Mouse (Mus musculus) kidney, adult 9 months (tissue): ENCODE results near the gene Mrm2.

ENCODE experiments used
- DNase-seq: peaks from one replicate; pipeline ENCODE4 v3.0.0; 2022

Mrm2 gene

DNA sequence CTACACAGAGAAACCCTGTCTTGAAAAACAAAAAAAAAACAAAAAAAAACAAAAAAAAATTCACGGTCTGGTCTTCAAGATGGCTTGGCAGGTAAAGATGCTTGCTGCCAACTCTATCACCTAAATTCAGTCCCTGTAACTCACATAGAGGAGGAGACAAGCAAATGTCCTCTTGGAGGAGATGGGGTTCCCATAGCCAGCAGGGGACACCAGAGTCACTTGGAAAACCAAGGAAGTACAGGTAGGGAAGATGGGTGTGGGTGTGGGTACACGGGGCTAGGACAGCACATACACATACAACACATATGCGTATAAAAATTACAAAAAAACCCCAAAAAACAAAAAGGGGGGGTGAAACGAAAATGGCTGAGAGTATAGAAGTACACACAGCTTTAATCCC, 11.2 kb upstream of the Mrm2 start:
- no peak for DNase-seq

DNA sequence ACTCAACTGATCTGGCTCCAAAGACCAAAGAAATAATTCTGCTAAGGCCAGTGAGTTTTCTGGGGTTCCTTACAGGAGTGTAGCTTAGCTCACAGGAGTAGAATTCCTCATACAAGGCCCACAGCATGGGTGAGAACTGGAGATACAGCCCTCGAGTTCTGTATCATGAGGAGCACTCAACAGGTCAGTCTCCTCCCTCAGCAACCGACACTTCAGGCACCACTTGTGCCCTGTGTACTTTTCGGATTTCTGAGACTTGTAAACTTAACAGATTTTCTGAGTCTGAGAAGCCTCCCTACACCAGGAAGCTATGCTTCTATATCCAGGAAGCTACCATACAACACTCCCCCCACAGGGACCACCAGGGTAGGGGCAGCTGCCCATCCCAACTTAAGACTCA, 8.1 kb upstream of the Mrm2 start:
- no peak for DNase-seq

- DNase-seq = no peak
These were observed 7.1 kb upstream of the Mrm2 start for GRCm38 (mm10) chr5:140338779-140339178.

DNA sequence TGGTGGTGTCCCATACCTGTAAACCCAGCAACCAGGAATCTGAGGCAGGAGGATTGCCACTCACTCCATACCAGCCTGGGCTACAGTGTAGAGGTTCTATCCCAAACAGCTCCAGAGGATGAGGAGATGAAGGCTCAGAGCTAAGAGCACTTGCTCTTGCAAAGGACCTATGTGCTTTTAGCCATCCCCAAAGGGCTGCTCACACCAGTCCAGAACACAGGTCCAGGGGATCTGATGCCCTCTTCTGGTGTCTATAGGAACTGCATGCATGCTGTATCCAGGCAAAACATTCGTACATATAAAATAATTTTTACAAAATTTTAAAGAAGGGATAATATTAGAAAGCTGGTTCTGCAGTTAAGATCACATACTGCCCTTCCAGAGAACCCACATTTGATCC, 5.0 kb upstream of the Mrm2 start:
- peak; percentile 38 for DNase-seq

- DNase-seq = peak; percentile 32
These were observed 1.9 kb upstream of the Mrm2 start for GRCm38 (mm10) chr5:140333631-140334030.

GRCm38 (mm10) chr5:140332519-140332918, 821 bp upstream of the Mrm2 start:
- no peak for DNase-seq

DNA sequence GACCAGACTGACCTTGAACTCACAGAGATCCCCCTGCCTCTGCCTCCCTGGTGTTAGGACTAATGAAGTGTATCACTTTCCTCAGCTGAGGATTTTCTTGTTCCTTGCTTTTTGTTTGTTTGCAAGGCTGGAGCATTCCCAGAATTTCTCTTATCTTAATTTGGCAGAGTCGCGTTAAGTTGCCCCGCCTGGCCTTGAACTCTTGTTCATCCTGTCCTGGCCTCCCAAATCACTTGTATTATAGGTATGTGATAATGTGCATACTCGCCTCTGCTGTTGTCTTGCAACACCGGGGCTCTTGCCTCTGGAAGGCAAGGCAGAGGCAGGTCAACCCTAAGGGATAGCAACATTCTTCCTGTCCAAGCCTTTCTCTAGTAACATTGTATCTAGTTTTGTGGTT, 7.6 kb downstream of the Mrm2 start:
- DNase-seq = no peak

DNA sequence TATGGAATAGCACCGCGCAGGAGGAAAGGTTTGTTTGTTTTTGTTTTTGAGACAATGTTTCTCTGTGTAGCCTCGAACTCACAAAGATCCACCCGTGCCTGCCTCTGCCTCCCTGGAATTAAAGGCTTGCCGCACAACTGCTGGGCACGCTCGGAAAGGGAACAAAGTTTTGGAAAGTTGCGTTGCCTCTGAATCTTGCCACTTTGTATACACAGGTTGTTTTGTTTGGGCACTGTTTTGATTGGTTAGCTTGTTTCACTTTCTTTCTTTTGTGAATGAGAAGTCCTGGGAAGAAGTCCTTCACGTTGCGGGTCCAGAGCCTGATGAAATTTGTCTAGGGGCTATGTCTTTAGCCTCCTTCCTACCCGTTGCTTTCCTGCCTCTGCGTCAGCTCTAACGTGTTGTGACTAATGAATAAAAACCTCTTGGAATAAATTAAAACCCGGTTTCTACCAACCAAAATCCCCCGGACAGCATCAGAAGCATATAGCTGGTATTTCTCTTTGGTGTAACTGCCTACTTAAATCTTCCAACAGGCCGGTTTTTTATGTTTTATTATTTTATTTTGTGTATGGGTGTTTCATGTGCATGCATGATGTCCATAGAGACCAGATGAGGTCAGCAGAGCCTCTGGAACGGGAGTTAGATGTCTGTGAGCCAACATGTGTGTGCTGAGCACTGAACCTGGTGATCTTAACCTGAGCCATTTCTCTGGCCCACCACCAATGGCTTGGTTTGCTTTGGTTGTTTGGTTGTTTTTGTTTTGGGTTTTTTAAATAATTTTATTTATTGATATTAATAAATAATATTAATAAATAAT, 9.7 kb downstream of the Mrm2 start:
- peak; percentile 20 for DNase-seq

- DNase-seq = peak; percentile 96
These were observed 10.5 kb downstream of the Mrm2 start, which contains the start of the genes Mad1l1 and Nudt1 for GRCm38 (mm10) chr5:140321042-140321755. Mad1l1 (minus strand) TSS chr5:140321552. Nudt1 (plus strand) TSS chr5:140321656.

- no peak for DNase-seq
These were observed 15.0 kb downstream of the Mrm2 start for GRCm38 (mm10) chr5:140316716-140317115.

- no peak for DNase-seq
These were observed 24.1 kb downstream of the Mrm2 start for GRCm38 (mm10) chr5:140307602-140308001.

DNA sequence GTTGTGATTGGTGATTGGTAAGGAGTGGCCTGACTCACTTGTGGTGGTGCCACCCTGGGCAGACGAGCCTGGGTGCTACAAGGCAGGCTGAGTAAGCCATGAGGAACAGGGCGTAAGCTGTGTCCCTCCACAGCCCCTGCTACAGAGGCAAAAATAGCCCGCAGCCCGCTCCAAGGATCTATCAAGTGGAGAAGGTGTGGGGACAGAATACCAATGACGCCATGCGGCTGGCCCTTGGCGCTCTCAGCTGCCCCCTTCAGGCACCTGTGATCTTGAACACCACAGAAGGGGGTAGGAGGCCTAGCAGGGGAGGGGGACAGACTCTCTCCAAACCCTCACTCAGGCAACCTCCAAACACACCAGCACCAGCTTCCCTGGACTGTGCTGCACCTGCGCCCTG, 25.7 kb downstream of the Mrm2 start:
- no peak for DNase-seq

- DNase-seq = no peak
These were observed 33.4 kb downstream of the Mrm2 start for GRCm38 (mm10) chr5:140298291-140298690.

- DNase-seq = peak; percentile 80
These were observed 39.5 kb downstream of the Mrm2 start for GRCm38 (mm10) chr5:140292152-140292551.

DNA sequence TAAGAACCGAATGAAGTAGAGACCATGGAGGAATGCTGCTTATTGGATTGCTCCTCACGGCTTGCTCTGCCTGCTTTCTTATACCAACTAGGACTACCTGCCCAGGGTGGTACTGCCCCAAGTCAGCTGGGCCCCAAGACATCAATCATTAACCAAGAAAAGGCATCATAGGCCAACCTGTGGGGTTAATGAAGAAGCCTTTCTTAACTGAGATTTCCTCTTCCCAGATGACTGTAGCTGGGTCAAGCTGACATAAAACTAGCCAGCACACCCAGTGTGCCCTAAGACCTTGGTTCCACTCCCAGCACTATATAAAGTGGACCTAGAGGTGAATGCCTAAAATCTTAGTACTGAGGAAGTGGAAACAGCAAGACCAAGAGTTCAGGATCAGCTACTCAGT, 42.5 kb downstream of the Mrm2 start:
- peak; percentile 78 for DNase-seq

GRCm38 (mm10) chr5:140288287-140288686, 43.4 kb downstream of the Mrm2 start:
- no peak for DNase-seq

- DNase-seq = no peak
These were observed 46.9 kb downstream of the Mrm2 start for GRCm38 (mm10) chr5:140284761-140285160.

- no peak for DNase-seq
These were observed 47.7 kb downstream of the Mrm2 start for GRCm38 (mm10) chr5:140284011-140284410.

DNA sequence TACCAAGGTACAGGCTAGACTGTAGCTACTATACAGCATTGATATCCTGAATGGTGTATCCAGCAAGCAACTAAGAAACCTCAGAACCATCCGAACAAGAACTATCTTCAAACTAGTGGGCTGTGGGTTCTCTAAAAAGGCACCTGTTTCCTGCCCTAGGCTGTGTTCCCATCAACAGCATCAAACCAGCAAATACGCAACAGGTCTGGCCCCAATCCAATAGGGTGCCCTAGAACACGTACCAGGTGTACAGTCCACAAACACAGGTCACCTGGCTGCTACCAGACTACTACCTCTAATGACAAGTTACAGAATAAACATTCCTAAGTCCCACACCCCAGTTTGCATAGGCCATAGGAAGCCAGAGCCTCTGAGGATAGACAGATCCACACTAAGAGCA, 48.8 kb downstream of the Mrm2 start:
- no peak for DNase-seq

GRCm38 (mm10) chr5:140282376-140282775, 49.3 kb downstream of the Mrm2 start:
- DNase-seq = peak; percentile 88

DNA sequence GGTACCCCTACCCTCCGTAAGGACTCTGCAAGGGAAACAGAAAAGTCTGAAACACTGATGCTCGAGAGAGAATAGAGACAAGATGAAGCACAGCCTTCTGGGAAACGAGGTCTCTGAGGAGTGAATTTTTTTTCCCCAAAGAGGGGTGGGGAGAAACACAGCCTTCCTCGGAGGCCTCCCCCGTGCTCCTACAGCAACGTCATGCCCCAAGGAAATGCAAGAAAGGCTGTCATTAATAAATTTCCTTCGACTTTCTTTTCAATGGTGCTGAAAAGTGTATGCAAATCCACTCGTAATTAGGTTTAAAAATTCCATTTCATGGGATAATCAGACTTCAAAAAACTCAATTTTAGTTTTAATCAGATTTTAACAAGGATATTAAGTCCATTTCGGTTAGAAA, 51.5 kb downstream of the Mrm2 start:
- DNase-seq = no peak
